Mouse (Mus musculus) testis, postnatal 10 days (tissue): Measurements from ENCODE around the gene Gse1.
"Not testable (repeated sequence)": the region's sequence is repeated elsewhere in the genome, so short reads cannot be mapped to it uniquely, and the experiment has no call there.

Experiments
- DNase-seq: peaks from one replicate; pipeline ENCODE4 v3.0.0; 2021; ENCODE audit warnings: low spot score

Gene Gse1

GRCm38 (mm10) chr8:120347734-120348341 is 119.6 kb downstream of the Gse1 start:
- DNase-seq: no peak

DNA sequence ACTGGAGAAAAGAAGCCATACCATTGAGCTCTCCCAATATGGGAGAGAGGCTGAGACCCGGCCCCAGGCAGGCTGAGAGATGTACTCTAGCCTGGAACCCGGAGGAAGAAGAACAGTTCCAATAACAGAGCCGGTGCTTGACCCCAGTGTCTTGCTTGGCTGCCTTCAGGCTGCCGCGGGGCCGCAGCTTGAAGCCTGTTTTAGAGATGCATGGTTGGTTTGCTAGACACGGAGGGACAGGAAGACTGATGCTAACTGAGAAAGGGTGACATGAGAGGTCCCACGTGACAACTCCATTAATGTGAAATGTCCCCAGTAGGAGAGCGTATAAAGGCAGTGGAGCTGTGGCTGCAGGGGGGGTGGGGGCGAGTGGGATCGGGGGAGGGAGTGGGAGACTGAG is 120.7 kb downstream of the Gse1 start:
- DNase-seq: no peak

DNA sequence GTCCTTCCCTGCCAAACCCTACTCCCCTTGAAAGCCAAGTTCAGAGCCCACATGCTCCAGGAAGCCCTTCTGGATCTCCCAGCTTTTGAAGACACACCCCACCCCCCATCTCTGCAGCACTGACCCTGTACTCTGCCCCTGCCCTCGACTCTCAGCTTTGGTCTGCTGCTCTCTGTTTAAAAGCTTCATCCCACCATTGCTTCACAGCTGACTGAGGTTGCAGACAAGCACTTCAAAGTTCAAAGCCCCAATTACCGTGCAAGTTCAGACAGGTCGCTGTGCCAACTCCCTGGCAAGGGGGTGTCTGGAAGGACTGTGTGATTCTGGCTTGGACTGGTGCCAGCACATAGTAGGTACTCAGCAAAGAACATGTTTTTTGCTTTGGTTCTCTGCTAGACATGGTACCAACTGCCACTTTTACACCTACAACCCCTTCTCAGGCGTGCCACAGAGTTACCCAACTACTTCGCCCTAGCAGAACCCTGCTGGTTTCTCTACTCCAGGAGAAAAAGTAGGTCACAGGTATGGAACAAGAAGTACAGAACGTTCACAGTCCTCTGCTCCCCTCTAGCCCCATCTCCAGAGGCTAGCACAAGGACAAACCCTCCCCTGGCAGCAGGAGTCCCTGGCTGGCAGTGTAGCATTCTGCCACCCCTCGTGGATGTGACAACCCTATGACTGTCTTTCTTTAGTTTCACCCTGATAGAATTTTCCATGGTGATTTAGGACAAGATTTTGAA is 123.2 kb downstream of the Gse1 start:
- no peak for DNase-seq

GRCm38 (mm10) chr8:120352096-120352495 is 123.8 kb downstream of the Gse1 start:
- no peak for DNase-seq

DNA sequence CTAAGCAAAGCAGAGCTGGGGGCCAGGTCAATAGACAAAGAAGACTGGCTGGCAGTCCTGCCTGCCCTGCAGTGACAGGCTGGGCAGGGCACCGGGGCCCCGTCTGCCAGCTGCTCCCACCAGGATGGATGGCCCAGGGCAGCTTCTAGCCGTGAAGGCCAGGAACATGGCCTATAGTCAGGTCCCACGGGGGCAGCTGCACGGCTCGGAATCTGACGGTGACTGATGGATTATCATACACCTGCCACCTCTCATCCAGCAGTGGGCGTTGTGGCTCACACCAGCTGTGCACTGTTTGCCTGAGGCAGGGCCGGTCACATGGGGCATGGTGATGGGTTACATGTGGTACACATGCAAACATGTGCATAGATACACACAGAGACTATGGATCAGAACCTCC is 127.8 kb downstream of the Gse1 start:
- no peak for DNase-seq

DNA sequence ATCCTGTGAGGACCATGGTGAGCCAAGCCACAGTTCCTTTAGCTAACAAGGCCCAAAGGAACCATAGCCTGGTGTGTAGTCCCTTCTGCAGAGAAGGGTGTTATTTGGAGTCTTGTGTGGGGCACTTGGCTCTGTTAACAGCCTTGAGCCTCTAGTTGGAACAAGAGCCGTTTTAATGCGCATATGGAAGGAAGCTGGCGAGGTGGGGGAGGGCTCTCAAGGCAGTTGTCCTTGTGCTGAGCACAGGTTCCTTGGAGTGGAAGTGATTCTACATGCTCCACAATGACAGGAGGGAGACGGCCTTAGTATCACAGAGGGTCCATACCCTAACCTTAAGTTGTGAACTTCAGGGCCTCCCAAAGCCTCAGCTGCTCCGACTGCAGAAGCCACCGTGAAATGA is 129.2 kb downstream of the Gse1 start:
- no peak for DNase-seq

- no peak for DNase-seq
These were observed 133.0 kb downstream of the Gse1 start for GRCm38 (mm10) chr8:120361301-120361700.

GRCm38 (mm10) chr8:120363552-120364071 is 135.4 kb downstream of the Gse1 start:
- DNase-seq: no peak

- peak; percentile 75 for DNase-seq
These were observed 136.0 kb downstream of the Gse1 start for GRCm38 (mm10) chr8:120364093-120364725.

DNA sequence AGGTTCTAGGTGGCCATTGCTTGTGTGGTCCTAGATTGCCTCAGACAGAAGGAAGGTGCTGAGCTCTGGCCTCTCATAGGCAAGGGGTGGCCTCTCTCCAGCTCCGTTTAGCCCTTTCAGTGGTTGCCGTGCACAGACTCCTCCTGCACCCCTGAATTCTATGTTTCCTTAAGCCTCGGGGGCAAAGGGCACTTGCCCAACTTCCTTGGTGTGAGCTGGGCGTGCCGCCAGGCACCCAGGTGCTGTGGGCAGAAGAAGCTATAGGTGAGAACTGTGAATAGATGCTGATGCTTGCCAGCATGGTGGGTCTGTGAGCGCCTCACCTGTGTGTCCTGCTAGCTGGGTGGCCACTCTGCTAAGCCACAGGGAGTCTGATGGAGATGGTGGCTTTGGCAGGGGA is 138.6 kb downstream of the Gse1 start:
- DNase-seq: no peak

DNA sequence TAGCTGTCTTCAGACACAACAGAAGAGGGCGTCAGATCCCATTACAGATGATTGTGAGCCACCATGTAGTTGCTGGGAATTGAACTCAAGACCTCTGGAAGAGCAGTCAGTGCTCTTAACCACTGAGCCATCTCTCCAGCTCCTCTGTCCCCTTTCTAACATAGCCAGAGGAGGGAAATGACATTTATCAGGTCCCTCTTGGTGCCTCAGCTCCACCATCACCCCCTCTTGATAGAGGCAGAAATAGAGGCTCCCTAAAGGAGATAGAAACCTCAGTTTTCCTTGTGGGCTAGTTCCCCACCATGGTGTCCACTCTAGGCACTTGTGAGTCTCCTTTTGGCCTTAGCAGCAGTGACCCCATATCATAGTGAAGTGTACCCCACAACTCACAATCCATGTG is 139.9 kb downstream of the Gse1 start:
- not testable (repeated sequence) for DNase-seq

GRCm38 (mm10) chr8:120368814-120369649 is 140.8 kb downstream of the Gse1 start:
- peak; percentile 93 for DNase-seq

- DNase-seq: no peak
These were observed 141.7 kb downstream of the Gse1 start for GRCm38 (mm10) chr8:120369956-120370355.

DNA sequence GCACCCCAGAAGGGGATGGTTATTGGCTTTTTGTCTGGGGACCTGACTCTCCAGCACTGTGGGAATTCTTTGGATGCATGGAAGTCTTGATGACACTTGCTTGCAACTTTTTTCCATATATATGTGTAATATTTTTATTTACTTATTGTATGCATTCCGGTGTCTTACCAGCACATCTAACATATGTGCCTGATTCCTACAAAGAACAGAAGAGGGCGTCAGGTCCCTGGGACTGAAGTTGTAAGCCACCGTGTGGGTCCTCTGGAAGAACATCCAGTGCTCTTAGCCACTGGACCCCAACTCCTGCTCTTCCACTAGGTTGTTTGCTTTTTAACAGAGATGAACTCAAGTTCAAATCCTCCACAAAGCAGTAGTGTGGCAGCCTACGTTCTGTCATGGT is 142.2 kb downstream of the Gse1 start:
- DNase-seq: no peak

DNA sequence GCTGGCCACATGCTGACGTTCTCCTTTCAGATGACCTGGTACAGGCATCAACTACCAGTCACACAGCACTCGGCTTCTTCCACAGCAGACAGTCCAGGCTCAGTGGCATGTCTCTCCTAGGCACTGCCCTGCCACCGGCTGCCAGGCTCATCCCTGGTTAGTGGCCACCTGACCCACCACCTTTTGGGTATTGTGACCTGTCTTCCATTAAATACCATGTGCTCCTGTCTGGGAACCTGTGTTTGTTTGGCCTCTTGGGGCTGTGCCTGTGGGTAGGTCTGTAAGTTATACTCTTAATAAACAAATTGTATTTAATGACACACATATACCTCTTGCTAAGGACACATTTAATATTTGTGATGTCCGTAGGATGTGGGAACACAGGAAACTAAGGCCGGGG is 142.9 kb downstream of the Gse1 start:
- no peak for DNase-seq

- DNase-seq: no peak
These were observed 143.6 kb downstream of the Gse1 start for GRCm38 (mm10) chr8:120371725-120372457.

- DNase-seq: no peak
These were observed 144.4 kb downstream of the Gse1 start for GRCm38 (mm10) chr8:120372684-120373083.

- DNase-seq: no peak
These were observed 145.4 kb downstream of the Gse1 start for GRCm38 (mm10) chr8:120373621-120374020.

DNA sequence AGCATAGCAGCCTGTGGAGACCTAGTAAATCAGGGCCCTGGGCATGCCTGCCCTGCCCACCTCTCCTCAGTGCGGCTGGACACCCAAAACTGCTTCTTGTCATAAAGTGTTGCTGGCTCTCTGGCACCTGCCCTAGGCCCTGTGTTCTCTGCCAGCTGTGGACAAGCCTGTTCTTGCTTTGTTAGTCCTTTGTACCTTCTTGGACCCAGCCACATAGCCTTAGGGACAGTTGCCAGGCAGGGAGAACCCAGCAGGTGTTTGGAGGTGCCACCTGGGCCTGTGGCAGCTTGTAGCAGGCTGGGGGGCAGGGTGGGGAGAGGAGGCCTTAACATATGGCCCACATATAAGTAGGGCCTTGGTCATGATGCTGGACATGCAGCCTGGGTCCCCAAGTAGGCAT is 145.8 kb downstream of the Gse1 start:
- no peak for DNase-seq

- no peak for DNase-seq
These were observed 146.3 kb downstream of the Gse1 start for GRCm38 (mm10) chr8:120374514-120374913.

DNA sequence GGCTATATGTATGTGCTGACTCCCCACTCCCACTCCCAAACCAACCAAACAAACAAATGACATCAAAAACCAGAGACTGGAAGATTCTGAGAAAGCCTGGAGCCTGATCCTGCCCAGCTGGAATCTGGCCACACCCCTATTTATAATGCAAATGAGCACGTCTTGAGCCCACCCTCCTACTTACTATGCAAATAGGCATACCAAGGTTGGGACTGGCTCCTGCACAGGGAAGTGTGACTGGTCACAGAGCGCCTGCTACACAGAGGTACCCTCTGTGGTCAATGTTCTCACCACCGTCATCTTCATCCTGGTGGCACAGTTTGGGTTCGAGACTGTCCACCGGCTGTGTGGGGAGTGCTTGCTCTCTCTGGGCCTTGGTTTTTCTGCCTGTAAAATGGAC is 146.9 kb downstream of the Gse1 start:
- no peak for DNase-seq

GRCm38 (mm10) chr8:120376215-120376614 is 148.0 kb downstream of the Gse1 start:
- no peak for DNase-seq
